Mouse (Mus musculus): ENCODE measurements at regions not wholly inside any gene's neighbourhood (a gene's known extent, or its start where the extent isn't known, plus 50 kb on each side); places are given as distances from the start of the nearest gene placed in this dataset.

- TF ChIP-seq CTCF (IDR thresholded peaks at IDR 0.05; ENCODE audit: low read depth, low read length): no peak
- no peak for TF ChIP-seq GATA2 (IDR thresholded peaks at IDR 0.05; ENCODE audit: borderline replicate concordance, low read depth, low read length)
- no peak for TF ChIP-seq POLR2AphosphoS5 (IDR thresholded peaks at IDR 0.05; ENCODE audit: insufficient replicate concordance, low read depth, low read length)
- no peak for TF ChIP-seq GATA1 (IDR thresholded peaks at IDR 0.05; ENCODE audit: borderline replicate concordance, low read length)
Measured at GRCm38 (mm10) chr8:88857216-88857615, 160.4 kb downstream of the Cyld start.

Data from G1E (cell line).